Mouse (Mus musculus) midbrain, embryonic 14.5 days (tissue): ENCODE measurements around the gene Rnf32. TPM values are rescaled to one million over a fixed set of nuclear protein-coding genes. Genes with fewer than 3 reads are reported as not detected.

ENCODE experiments used
- ATAC-seq: fragments of 200-750 bp; cut with Nextera tagmentation; 2 replicates; pipeline ENCODE4 v1.8.0; 2017; ENCODE audit warnings: moderate number of reproducible peaks, moderate library complexity; ENCODE audit not compliant: low FRiP score, low TSS enrichment
- DNase-seq: peaks from one replicate; pipeline ENCODE4 v3.0.0-alpha.2; 2015
- H3K27ac ChIP-seq: fragments of 300-500 bp; sonication (generic); replicated peaks from 2 replicates; pipeline ENCODE4 v1.5.1; 2014; ENCODE audit warnings: mild to moderate bottlenecking, low read depth, low read length, moderate library complexity
- H3K27me3 ChIP-seq: fragments of 300-500 bp; sonication (generic); 2 replicates; pipeline ENCODE4 v1.6.1; 2014; ENCODE audit warnings: low read length, control low read depth, mixed read lengths; ENCODE audit not compliant: control insufficient read depth, insufficient read depth
- H3K36me3 ChIP-seq: fragments of 300-500 bp; sonication (generic); 2 replicates; pipeline ENCODE4 v1.6.1; 2014; ENCODE audit warnings: low read length, control low read depth; ENCODE audit not compliant: control insufficient read depth, insufficient read depth
- H3K4me1 ChIP-seq: fragments of 300-500 bp; sonication (generic); 2 replicates; pipeline ENCODE4 v1.6.1; 2014; ENCODE audit warnings: mild to moderate bottlenecking, antibody characterized with exemption, low read length, control low read depth; ENCODE audit not compliant: control insufficient read depth, insufficient read depth
- H3K4me2 ChIP-seq: fragments of 300-500 bp; sonication (generic); 2 replicates; pipeline ENCODE4 v1.6.1; 2014; ENCODE audit warnings: mild to moderate bottlenecking, low read length, moderate library complexity
- H3K4me3 ChIP-seq: fragments of 300-500 bp; sonication (generic); replicated peaks from 2 replicates; pipeline ENCODE4 v1.5.1; 2014; ENCODE audit warnings: low read depth, low read length
- H3K9ac ChIP-seq: fragments of 300-500 bp; sonication (generic); replicated peaks from 2 replicates; pipeline ENCODE4 v1.6.1; 2014; ENCODE audit warnings: mild to moderate bottlenecking, low read length, moderate library complexity
- H3K9me3 ChIP-seq: fragments of 300-500 bp; sonication (generic); 2 replicates; pipeline ENCODE4 v1.6.1; 2016; ENCODE audit warnings: low read length, control low read depth, mixed read lengths; ENCODE audit not compliant: control insufficient read depth
- WGBS: fragments of 180-500 bp; shearing (Covaris S2); extraction: QIAGEN DNeasy Blood & Tissue Kit; methylation state at CpG from one replicate; pipeline ENCODE4 v1.1.7; 2014; 5-methylcytosine and 5-hydroxymethylcytosine counted together
- polyA plus RNA-seq: library from polyadenylated mRNA; unstranded; fragments of >200 nt; fragmentation: Nextera tagmentation; extraction: Ambion mirVana; gene quantifications from 2 replicates; pipeline ENCODE4 v1.2.1, GENCODE M21; 2014

Gene Rnf32
- polyA plus RNA-seq, 1 experiment from 2014 or later = 21.5 TPM

DNA sequence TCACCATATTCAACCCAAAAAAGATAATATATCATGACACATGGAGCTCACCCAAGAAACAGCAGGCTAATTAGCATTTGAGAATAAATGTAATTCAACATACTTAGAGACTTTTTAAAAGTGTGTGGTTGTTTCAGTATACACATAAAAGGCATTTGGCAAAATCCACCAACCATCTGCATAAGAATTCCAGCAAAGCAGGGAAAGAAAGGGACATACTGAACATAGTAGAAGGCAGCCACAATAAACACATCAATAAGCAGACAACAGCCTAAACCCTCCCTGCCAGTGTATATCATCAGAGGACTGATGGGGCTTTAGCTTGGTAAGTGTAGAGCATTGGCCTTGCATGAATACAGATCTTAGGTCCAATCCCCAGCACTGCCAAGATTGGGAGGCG is 49.0 kb downstream of the Rnf32 start:
- H3K27ac ChIP-seq = no peak overlapping the region
- no peaks in the 10 kb centered on the region for H3K36me3 ChIP-seq
- no peak overlapping the region for H3K4me2 ChIP-seq
- H3K27me3 ChIP-seq = no peaks in the 10 kb centered on the region
- H3K9me3 ChIP-seq = no peaks in the 10 kb centered on the region
- H3K4me1 ChIP-seq = no peaks in the 10 kb centered on the region
- DNase-seq = no peak
- 100% methylated on average over 1 of the region's 1 CpGs for WGBS
- ATAC-seq = no peak
- no peak overlapping the region for H3K9ac ChIP-seq
- H3K4me3 ChIP-seq = no peak overlapping the region

DNA sequence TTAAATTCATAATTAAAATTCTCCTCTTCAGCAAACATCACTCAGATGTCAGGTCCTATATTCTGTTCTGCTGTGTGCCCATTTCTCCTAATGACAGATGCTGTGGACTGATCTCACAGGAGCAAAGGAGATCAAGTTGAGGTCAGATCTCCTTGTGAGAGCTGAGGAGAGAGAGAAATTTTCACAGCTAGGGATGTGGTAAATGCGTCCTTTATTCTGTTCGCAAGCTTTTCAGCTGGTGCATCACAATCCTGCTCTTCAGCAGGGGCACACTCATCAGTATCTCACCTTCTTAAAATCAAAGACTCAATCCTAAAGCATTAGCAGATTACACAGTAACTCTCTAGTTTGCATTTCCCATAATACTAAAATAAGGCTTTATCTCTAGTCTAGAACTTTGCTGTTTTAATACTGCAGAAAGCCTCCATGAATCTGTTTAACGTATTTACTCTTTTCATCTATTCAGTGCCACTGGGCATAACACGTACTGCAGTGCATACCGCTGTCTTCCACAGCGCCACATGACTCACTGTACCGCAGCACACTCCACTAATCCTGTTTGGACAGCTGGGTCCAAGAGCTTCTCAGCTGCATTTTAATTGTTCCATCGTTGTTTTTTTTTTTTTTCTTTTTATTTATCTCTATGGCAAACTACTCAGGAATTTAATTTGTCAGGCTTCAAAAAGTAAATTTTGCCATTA is 55.2 kb downstream of the Rnf32 start:
- H3K36me3 ChIP-seq = no peaks in the 10 kb centered on the region

DNA sequence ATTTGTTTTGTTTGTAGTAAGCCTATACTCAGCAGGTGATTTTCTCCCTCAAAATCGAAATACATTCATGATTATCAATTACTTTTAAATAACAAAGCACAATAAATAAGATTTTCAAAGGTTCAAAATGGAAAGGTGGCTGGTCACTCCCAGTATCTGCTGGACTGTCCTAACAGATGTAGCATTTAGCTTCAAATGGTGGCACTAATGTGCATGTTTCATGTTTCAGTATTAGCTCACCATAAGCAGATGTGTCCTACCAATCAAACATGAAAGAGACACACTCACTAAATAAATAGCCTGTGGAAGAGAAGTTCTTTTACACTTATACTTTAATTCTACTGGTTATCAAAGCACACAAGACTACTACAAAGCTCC is 55.7 kb downstream of the Rnf32 start:
- WGBS = 27% methylated on average over 1 of the region's 1 CpGs
- ATAC-seq = no peak
- Histone ChIP-seq H3K27me3 (no peaks in the 10 kb centered on the region), H3K4me2 (peak overlapping the region; percentile 29; the same call in 1 of the 2 replicates), H3K27ac (no peak overlapping the region), H3K9ac (no peak overlapping the region), H3K9me3 (no peaks in the 10 kb centered on the region), H3K36me3 (no peaks in the 10 kb centered on the region), H3K4me1 (peaks cover 14% of the 10 kb centered on the region), H3K4me3 (no peak overlapping the region)
- DNase-seq = peak; percentile 4

More for the DNA sequence above, 55.2 kb downstream of the Rnf32 start:
- Histone ChIP-seq H3K4me3 (no peak overlapping the region), H3K4me2 (peak overlapping the region; percentile 29), H3K27me3 (no peaks in the 10 kb centered on the region), H3K4me1 (peaks cover 14% of the 10 kb centered on the region), H3K27ac (0 out of 2 replicates have a peak overlapping the region, but pooled peaks have one; percentile 8), H3K9ac (no peak overlapping the region), H3K9me3 (no peaks in the 10 kb centered on the region)
- DNase-seq (peak; percentile 79), ATAC-seq (peak; percentile 83; the same call in 1 of the 2 replicates)
- WGBS = 4% methylated on average over 8 of the region's 8 CpGs

DNA sequence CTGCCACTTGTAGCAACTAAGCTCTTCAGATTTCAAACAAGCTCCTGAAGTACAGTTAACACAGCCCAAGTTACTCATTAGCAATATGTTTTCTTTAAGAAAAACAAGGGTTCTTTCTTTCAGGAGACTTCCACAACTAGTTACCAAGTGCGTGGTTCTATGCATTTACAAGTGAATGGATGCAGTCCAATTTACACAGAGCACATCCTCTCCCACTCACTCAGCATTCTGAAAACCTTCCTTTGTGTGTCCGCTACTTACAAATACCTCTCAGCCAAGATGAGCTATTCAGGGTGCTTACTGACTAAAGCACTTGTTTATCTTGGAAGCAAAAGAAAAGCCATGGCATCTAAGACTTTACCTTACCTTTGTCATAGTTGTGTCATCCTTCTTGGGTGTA is 58.1 kb downstream of the Rnf32 start:
- Histone ChIP-seq H3K27me3 (no peaks in the 10 kb centered on the region), H3K9ac (no peak overlapping the region), H3K4me1 (peaks cover 14% of the 10 kb centered on the region), H3K4me2 (no peak overlapping the region), H3K4me3 (no peak overlapping the region), H3K9me3 (no peaks in the 10 kb centered on the region), H3K27ac (no peak overlapping the region), H3K36me3 (no peaks in the 10 kb centered on the region)
- no peak for ATAC-seq
- no peak for DNase-seq
- 19% methylated on average over 2 of the region's 2 CpGs for WGBS

DNA sequence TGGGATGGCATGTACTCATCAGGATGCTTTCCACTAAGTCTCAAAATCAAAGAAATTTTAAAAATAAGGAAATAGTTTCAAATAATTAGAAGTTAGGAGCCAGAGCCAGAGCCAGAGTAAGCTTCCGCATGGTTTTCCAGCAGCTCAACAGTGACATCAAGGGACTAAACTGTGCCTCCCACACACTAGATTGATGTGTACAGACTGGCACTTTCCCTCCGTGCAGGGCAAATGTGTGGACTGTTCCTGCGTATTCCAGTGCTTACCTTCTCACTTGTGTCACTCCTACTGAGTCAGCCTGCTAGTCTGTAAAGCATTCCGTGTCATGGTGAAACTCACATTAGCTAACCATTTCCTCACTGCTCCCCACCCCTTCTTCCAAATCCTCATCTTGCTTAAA is 75.1 kb downstream of the Rnf32 start:
- ATAC-seq (no peak), DNase-seq (peak; percentile 35)
- H3K27me3 ChIP-seq = no peaks in the 10 kb centered on the region
- H3K27ac ChIP-seq = no peak overlapping the region
- H3K4me3 ChIP-seq = no peak overlapping the region
- no peak overlapping the region for H3K4me2 ChIP-seq
- WGBS = 57% methylated on average over 4 of the region's 4 CpGs
- H3K36me3 ChIP-seq = no peaks in the 10 kb centered on the region
- no peaks in the 10 kb centered on the region for H3K4me1 ChIP-seq
- H3K9ac ChIP-seq = no peak overlapping the region
- H3K9me3 ChIP-seq = no peaks in the 10 kb centered on the region

- H3K4me1 ChIP-seq = no peaks in the 10 kb centered on the region
- no peak overlapping the region for H3K9ac ChIP-seq
- peak; percentile 27 for DNase-seq
- no peaks in the 10 kb centered on the region for H3K9me3 ChIP-seq
- no peaks in the 10 kb centered on the region for H3K27me3 ChIP-seq
- no peak overlapping the region for H3K27ac ChIP-seq
- 73% methylated on average over 2 of the region's 2 CpGs for WGBS
- no peaks in the 10 kb centered on the region for H3K36me3 ChIP-seq
- no peak for ATAC-seq
- H3K4me3 ChIP-seq = no peak overlapping the region
- no peak overlapping the region for H3K4me2 ChIP-seq
Observed at GRCm38 (mm10) chr5:29273426-29273825, 77.6 kb downstream of the Rnf32 start.

- Histone ChIP-seq H3K9me3 (no peaks in the 10 kb centered on the region), H3K4me1 (no peaks in the 10 kb centered on the region), H3K27ac (no peak overlapping the region), H3K4me3 (no peak overlapping the region), H3K4me2 (no peak overlapping the region), H3K9ac (no peak overlapping the region), H3K27me3 (no peaks in the 10 kb centered on the region), H3K36me3 (no peaks in the 10 kb centered on the region)
- DNase-seq = peak; percentile 60
- ATAC-seq = no peak
Observed at GRCm38 (mm10) chr5:29274746-29275145, 79.0 kb downstream of the Rnf32 start.

Other genes starting within 250 kb of the Rnf32 start
- 36.2 and 42.4 TPM in 2 replicates for gene Lmbr1, start 182.4 kb downstream of the Rnf32 start, polyA plus RNA-seq
- gene Nom1, start 238.7 kb downstream of the Rnf32 start, polyA plus RNA-seq = 8.8 and 14.8 TPM in 2 replicates